Mouse (Mus musculus): ENCODE data around the gene Ddx42. TPM values are rescaled to one million over a fixed set of nuclear protein-coding genes. Genes with fewer than 3 reads are reported as not detected.

Gene Ddx42
- polyA plus RNA-seq, 1 experiment from 2014 or later = 48.6 TPM

DNA sequence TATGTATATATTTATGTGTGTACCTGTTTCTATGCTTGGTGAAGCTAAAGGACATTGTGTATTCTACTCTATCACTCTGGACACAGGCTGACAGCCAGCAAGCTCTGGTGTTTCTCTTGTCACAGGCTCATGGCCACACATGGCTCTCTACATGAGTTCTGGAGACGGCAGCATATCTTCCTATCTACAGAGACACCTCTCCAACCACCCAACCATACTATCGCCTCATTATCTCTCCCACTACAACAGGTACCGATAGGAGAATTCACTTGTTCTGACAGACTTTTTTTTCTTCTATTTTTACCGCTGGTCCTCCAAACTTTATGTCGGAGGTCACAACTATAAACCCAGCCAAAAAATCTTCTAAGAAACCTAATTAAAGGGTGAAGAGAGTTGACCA lies 24.5 kb upstream of the Ddx42 start:
- DNase-seq (ENCODE audit: low spot score) (no peak), ATAC-seq (replicated peaks; ENCODE audit: low FRiP score, low read depth) (no peak)
- H3K9me3 ChIP-seq (replicated peaks; ENCODE audit: low read length) = no peaks in the 10 kb centered on the region
- H3K36me3 ChIP-seq (ENCODE audit: insufficient read depth, low read length) = 0 out of 2 replicates have a peak, but pooled peaks cover 3% of the 10 kb centered on the region
- no peaks in the 10 kb centered on the region; the same call in 1 of the 2 replicates for H3K4me1 ChIP-seq (replicated peaks; ENCODE audit: insufficient read depth, low read length)
- WGBS = 69% methylated on average over 5 of the region's 5 CpGs
- H3K4me3 ChIP-seq (replicated peaks; ENCODE audit: low read depth, low read length) = peak overlapping the region; percentile 66; the same call in 1 of the 2 replicates
- H3K4me2 ChIP-seq (ENCODE audit: low read length) = peak overlapping the region; percentile 80
- H3K9ac ChIP-seq (ENCODE audit: low read depth, low read length) = no peak overlapping the region
- no peak overlapping the region for H3K27ac ChIP-seq
- TF ChIP-seq CTCF (IDR thresholded peaks at IDR 0.05; ENCODE audit: low read depth) = no peak
- no peaks in the 10 kb centered on the region for H3K27me3 ChIP-seq (ENCODE audit: insufficient read depth, low read length)

DNA sequence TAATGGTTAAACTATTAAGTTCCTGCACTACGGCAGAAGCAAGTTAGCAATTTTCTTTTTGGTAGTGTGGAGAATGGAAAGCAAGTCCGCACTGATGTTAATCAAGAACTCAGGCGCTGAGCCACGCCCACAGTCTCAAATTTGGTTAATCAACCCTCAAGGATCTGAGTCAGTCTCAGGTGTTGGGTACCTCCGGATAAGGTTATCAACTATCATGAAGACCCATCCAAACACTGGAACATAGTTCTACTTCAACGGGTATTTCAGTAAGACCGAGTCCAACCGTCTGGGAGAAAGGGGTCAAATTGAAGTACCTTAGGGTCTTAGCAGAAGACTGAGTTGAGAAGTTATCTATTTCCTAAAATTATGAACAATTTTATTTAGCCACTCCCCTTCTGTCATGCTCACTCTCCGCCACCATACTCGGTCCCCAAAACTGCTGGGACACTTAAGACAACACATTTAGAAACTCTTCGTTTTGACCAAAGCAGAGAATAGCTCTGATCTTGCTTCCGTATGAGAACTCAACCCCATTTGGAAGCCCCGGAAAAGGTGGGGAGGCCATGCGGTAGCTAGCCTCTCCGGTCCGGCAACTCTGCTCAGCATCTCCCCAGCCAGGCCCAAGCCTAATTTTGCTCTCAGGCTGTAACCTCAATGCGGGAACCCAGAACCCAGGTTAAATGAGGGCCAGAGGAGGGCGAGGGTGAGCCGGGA lies 23.9 kb upstream of the Ddx42 start:
- ATAC-seq (replicated peaks; ENCODE audit: low FRiP score, low read depth) (0 out of 2 replicates have a peak, but pooled peaks have one; percentile 2), DNase-seq (ENCODE audit: low spot score) (peak; percentile 29)
- Histone ChIP-seq H3K36me3 (ENCODE audit: insufficient read depth, low read length) (0 out of 2 replicates have a peak, but pooled peaks cover 3% of the 10 kb centered on the region), H3K9me3 (replicated peaks; ENCODE audit: low read length) (no peaks in the 10 kb centered on the region), H3K4me1 (replicated peaks; ENCODE audit: insufficient read depth, low read length) (no peaks in the 10 kb centered on the region; the same call in 1 of the 2 replicates), H3K4me3 (replicated peaks; ENCODE audit: low read depth, low read length) (peak overlapping the region; percentile 66), H3K27ac (peak overlapping the region; percentile 90), H3K27me3 (ENCODE audit: insufficient read depth, low read length) (no peaks in the 10 kb centered on the region), H3K4me2 (ENCODE audit: low read length) (peak overlapping the region; percentile 80), H3K9ac (ENCODE audit: low read depth, low read length) (peak overlapping the region; percentile 70)
- WGBS = 7% methylated on average over 19 of the region's 19 CpGs
- peak; percentile 30; the same call in 1 of the 2 replicates for TF ChIP-seq CTCF (IDR thresholded peaks at IDR 0.05; ENCODE audit: low read depth)

DNA sequence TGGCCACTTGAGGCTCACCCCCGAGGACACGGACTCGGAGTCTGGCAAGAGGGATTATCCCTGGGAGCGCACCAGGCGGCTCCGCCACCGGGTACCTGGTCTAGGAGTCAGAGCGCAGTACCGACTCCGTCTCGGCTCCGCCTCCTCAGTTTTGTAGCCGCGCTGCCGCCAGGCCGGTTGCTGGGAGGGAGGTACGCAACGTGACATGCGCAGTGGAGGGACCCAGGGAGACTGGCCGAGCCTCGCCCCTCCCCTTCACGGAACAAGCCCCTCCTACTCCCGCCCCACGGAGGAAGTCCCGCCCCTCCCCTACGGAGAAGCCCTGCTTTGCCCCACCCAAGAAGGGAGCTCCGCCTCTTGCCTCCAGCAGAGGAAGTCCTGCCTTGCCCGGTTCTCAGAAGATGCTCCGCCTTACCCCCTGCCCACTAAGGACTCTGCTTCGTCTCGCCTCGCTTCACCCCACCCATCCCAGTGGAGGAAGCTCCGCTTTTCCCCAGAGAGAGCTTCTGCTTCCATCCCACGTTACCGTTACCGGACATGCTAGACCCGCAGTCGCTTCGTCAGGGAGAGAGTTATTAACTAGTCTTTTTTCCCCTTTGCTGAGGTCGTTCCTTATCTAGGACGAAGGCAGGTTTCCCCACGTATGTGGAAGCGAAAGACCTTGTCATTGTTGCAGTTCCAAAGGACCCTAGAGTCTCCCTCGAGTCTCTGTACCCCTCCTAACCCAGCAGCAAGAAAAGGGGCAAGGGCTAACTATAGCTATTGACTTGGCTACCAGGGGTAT lies 23.2 kb upstream of the Ddx42 start:
- H3K4me1 ChIP-seq (replicated peaks; ENCODE audit: insufficient read depth, low read length) = no peaks in the 10 kb centered on the region; the same call in 1 of the 2 replicates
- TF ChIP-seq CTCF (IDR thresholded peaks at IDR 0.05; ENCODE audit: low read depth) = no peak; the same call in 1 of the 2 replicates
- peak overlapping the region; percentile 66 for H3K4me3 ChIP-seq (replicated peaks; ENCODE audit: low read depth, low read length)
- peak overlapping the region; percentile 70 for H3K9ac ChIP-seq (ENCODE audit: low read depth, low read length)
- H3K27me3 ChIP-seq (ENCODE audit: insufficient read depth, low read length) = no peaks in the 10 kb centered on the region
- WGBS = under 1% methylated on average over 43 of the region's 44 CpGs
- no peaks in the 10 kb centered on the region for H3K9me3 ChIP-seq (replicated peaks; ENCODE audit: low read length)
- peak; percentile 99 for DNase-seq (ENCODE audit: low spot score)
- peak overlapping the region; percentile 80 for H3K4me2 ChIP-seq (ENCODE audit: low read length)
- H3K36me3 ChIP-seq (ENCODE audit: insufficient read depth, low read length) = 0 out of 2 replicates have a peak, but pooled peaks cover 10% of the 10 kb centered on the region
- peak overlapping the region; percentile 90 for H3K27ac ChIP-seq
- peak; percentile 95 for ATAC-seq (replicated peaks; ENCODE audit: low FRiP score, low read depth)

DNA sequence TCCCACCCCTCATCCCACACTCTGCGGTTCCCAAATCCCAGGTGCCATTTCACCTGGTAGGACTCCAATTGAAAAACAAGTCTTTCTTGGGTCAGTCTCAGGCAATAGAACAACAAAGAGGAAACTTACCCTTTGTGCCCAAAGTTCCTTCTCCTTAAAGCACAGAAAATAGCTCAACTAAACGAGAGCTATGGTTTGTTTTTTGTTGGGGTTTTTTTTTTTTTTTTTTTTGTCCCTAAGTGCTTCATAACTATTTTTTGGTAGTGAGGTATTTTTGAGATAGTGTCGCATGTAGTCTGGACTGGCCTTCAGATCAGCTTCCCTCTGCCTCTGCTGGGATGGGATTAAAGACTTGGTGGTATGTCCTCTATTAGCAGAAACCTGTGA lies 22.6 kb upstream of the Ddx42 start:
- TF ChIP-seq CTCF (IDR thresholded peaks at IDR 0.05; ENCODE audit: low read depth) = no peak

DNA sequence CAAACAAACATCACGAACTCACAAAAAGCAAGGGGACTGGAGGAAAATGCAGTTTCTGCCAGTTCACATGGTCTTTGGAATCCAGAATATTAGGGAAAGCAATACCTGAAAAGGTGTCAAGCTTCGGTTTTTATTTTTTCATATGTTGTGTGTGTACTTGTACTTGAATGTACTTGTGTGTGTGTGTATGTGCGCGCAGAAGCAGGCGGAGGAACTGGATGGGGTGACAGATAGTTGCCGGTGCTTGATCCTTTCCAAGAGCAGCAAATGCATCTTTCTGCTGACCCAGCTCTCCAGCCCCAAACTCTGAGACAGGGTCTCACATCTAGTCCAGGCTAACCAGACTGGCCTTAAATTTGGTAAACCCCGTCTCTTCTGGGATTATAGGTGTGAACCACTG lies 21.8 kb upstream of the Ddx42 start:
- 0 out of 2 replicates have a peak, but pooled peaks cover 10% of the 10 kb centered on the region for H3K36me3 ChIP-seq (ENCODE audit: insufficient read depth, low read length)
- no peak overlapping the region for H3K27ac ChIP-seq
- no peaks in the 10 kb centered on the region; the same call in 1 of the 2 replicates for H3K4me1 ChIP-seq (replicated peaks; ENCODE audit: insufficient read depth, low read length)
- no peak for ATAC-seq (replicated peaks; ENCODE audit: low FRiP score, low read depth)
- 94% methylated on average over 7 of the region's 7 CpGs for WGBS
- DNase-seq (ENCODE audit: low spot score) = no peak
- no peak overlapping the region for H3K4me3 ChIP-seq (replicated peaks; ENCODE audit: low read depth, low read length)
- H3K9ac ChIP-seq (ENCODE audit: low read depth, low read length) = no peak overlapping the region
- H3K27me3 ChIP-seq (ENCODE audit: insufficient read depth, low read length) = no peaks in the 10 kb centered on the region
- H3K4me2 ChIP-seq (ENCODE audit: low read length) = no peak overlapping the region
- no peaks in the 10 kb centered on the region for H3K9me3 ChIP-seq (replicated peaks; ENCODE audit: low read length)
- TF ChIP-seq CTCF (IDR thresholded peaks at IDR 0.05; ENCODE audit: low read depth) = no peak

More for the DNA sequence above, 22.6 kb upstream of the Ddx42 start:
- H3K36me3 ChIP-seq (ENCODE audit: insufficient read depth, low read length) = 0 out of 2 replicates have a peak, but pooled peaks cover 10% of the 10 kb centered on the region
- no peaks in the 10 kb centered on the region for H3K9me3 ChIP-seq (replicated peaks; ENCODE audit: low read length)
- WGBS = 24% methylated on average over 3 of the region's 3 CpGs
- DNase-seq (ENCODE audit: low spot score) (no peak), ATAC-seq (replicated peaks; ENCODE audit: low FRiP score, low read depth) (no peak)
- peak overlapping the region; percentile 66 for H3K4me3 ChIP-seq (replicated peaks; ENCODE audit: low read depth, low read length)
- H3K4me1 ChIP-seq (replicated peaks; ENCODE audit: insufficient read depth, low read length) = no peaks in the 10 kb centered on the region; the same call in 1 of the 2 replicates
- H3K27me3 ChIP-seq (ENCODE audit: insufficient read depth, low read length) = no peaks in the 10 kb centered on the region
- peak overlapping the region; percentile 88 for H3K27ac ChIP-seq
- peak overlapping the region; percentile 80 for H3K4me2 ChIP-seq (ENCODE audit: low read length)
- peak overlapping the region; percentile 49 for H3K9ac ChIP-seq (ENCODE audit: low read depth, low read length)

DNA sequence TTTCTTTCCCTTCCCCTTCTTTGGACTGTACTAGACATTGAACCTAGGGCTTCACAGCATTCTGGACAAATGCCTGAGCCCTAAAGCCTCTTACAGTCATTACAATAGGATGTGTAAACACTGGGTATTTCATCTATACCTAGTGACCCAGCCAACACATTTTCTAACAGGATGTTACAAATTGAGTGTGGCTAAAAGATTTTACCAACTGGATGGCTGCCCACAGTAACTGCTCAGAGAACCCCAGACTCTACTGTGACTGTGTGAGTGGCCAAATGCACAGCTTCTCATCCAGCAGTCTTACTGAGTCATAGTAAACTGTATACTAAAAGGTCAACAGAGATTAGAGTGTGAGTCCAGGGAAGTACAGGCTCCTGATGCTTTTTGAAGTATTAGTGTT lies 21.4 kb upstream of the Ddx42 start:
- no peak for DNase-seq (ENCODE audit: low spot score)

More for the DNA sequence above, 21.4 kb upstream of the Ddx42 start:
- Histone ChIP-seq H3K9me3 (replicated peaks; ENCODE audit: low read length) (no peaks in the 10 kb centered on the region), H3K9ac (ENCODE audit: low read depth, low read length) (no peak overlapping the region), H3K27me3 (ENCODE audit: insufficient read depth, low read length) (no peaks in the 10 kb centered on the region), H3K27ac (no peak overlapping the region), H3K4me2 (ENCODE audit: low read length) (no peak overlapping the region), H3K4me3 (replicated peaks; ENCODE audit: low read depth, low read length) (no peak overlapping the region), H3K36me3 (ENCODE audit: insufficient read depth, low read length) (0 out of 2 replicates have a peak, but pooled peaks cover 12% of the 10 kb centered on the region), H3K4me1 (replicated peaks; ENCODE audit: insufficient read depth, low read length) (no peaks in the 10 kb centered on the region; the same call in 1 of the 2 replicates)
- ATAC-seq (replicated peaks; ENCODE audit: low FRiP score, low read depth) = no peak
- no peak for TF ChIP-seq CTCF (IDR thresholded peaks at IDR 0.05; ENCODE audit: low read depth)
